Mouse (Mus musculus): ENCODE results near the gene F5. TPM values are rescaled to one million over a fixed set of nuclear protein-coding genes. Genes with fewer than 3 reads are reported as not detected.

F5 gene
- total RNA-seq, 2 experiments from 2014 or later = 0.57 to 0.68 TPM

Other genes starting within 250 kb of the F5 start
- 10 to 100 TPM; 18.3 to 23.5 TPM for gene Scyl3, start 222.7 kb upstream of the F5 start, total RNA-seq (2021)
- gene BC055324, start 157.0 kb upstream of the F5 start, total RNA-seq (2021) = 1 to 10 TPM in 1 of 2 experiments, under 1 TPM in 1; 0.70 to 2.0 TPM
- gene Mettl18, start 156.9 kb upstream of the F5 start, total RNA-seq (2021) = 1 to 10 TPM; 5.9 to 6.2 TPM
- not detected for gene Sele, start 103.6 kb upstream of the F5 start, total RNA-seq (2021)
- gene Sell, start 89.9 kb upstream of the F5 start, total RNA-seq (2021) = not detected
- not detected for gene Selp, start 36.6 kb upstream of the F5 start, total RNA-seq (2021)
- 10 to 100 TPM in 1 of 2 experiments, 1 to 10 TPM in 1; 9.6 to 14.3 TPM for gene Slc19a2, start 97.2 kb downstream of the F5 start, total RNA-seq (2021)
- gene Ccdc181, start 123.7 kb downstream of the F5 start, total RNA-seq (2021) = 10 to 100 TPM; 22.0 to 22.5 TPM
- gene Nme7, start 152.3 kb downstream of the F5 start, total RNA-seq (2021) = 10 to 100 TPM; 24.6 to 25.8 TPM
- 10 to 100 TPM; 26.0 to 26.9 TPM for gene Blzf1, start 155.7 kb downstream of the F5 start, total RNA-seq (2021)